Comparison of ENCODE assay signal across 8 mouse cellular contexts in the genomic region with DNA sequence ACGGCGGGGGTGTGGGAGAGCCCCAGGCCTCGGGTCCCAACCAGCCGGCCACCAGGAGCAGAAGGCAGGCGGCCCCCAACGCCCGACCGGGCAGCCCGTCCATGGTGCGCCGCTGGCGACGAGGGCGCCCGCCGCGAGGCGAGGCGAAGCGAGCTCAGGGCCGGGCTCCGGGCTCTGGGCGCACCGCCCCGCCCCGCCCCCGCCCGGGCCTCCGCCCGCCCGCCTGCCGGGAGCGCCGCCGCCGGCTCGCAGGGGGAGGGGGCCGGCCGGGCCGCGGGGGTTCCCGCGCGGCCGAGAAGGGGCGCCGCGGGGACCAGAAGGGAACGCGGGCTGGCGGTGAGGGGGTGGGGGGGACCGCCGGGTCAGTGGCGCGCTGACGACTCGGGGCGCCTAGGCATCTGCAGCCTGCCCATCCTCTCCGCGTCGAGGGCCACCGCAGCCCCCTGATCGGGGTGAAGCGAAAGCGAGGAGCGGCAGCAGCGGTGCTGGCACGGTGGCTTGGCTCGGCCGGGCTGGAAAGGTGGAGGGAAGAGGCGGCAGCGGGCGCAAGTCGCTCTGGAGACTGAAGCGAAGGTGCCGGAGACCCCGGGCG. TPM values are rescaled to one million over a fixed set of nuclear protein-coding genes. Genes with fewer than 3 reads are reported as not detected.
DNase-seq lines count a peak whose midpoint lies in the region; ATAC-seq and TF ChIP-seq lines count a peak whose summit lies in the region.

No protein-coding gene starts in this region.

- no peaks in the 10 kb centered on the region for H3K79me3 ChIP-seq in C2C12 (ENCODE audit: low read depth)

- peak overlapping the region; percentile 60 for H3K9ac ChIP-seq in embryonic facial prominence, embryonic 12.5 days
- peak overlapping the region; percentile 76 for H3K9ac ChIP-seq in liver, adult 2 months (ENCODE audit: low read depth, low read length)
- peak overlapping the region; percentile 78 for H3K9ac ChIP-seq in neural tube, embryonic 12.5 days

- peaks cover 3% of the 10 kb centered on the region for H3K27me3 ChIP-seq in C2C12 (ENCODE audit: control insufficient read depth, insufficient read depth, insufficient read length)
- peaks cover 97% of the 10 kb centered on the region for H3K27me3 ChIP-seq in embryonic facial prominence, embryonic 12.5 days
- H3K27me3 ChIP-seq in liver, adult 2 months (ENCODE audit: control insufficient read depth, insufficient read depth, low read length): peaks cover 23% of the 10 kb centered on the region
- peaks cover 80% of the 10 kb centered on the region for H3K27me3 ChIP-seq in neural tube, embryonic 12.5 days (replicated peaks)

- no peak overlapping the region for H3K27ac ChIP-seq in embryonic facial prominence, embryonic 12.5 days
- no peak overlapping the region for H3K27ac ChIP-seq in liver, adult 2 months (replicated peaks; ENCODE audit: insufficient read depth, low read depth, low read length)
- no peak overlapping the region for H3K27ac ChIP-seq in neural tube, embryonic 12.5 days

- peak overlapping the region; percentile 59 for H3ac ChIP-seq in C2C12 (ENCODE audit: control insufficient read depth, insufficient read length, low read depth)

- TF ChIP-seq CTCF in C2C12 (IDR thresholded peaks at IDR 0.05; ENCODE audit: control insufficient read depth, insufficient read depth, insufficient read length): no peak
- TF ChIP-seq CTCF in liver, adult 2 months (IDR thresholded peaks at IDR 0.05; ENCODE audit: low read depth, low read length): no peak

- H3K36me3 ChIP-seq in C2C12 (ENCODE audit: control insufficient read depth, insufficient read depth): no peaks in the 10 kb centered on the region
- no peaks in the 10 kb centered on the region for H3K36me3 ChIP-seq in embryonic facial prominence, embryonic 12.5 days
- no peaks in the 10 kb centered on the region for H3K36me3 ChIP-seq in liver, adult 2 months (ENCODE audit: control insufficient read depth, insufficient read depth, low read length)
- H3K36me3 ChIP-seq in neural tube, embryonic 12.5 days: peaks cover 4% of the 10 kb centered on the region; the same call in 1 of the 2 replicates

- H3K4me1 ChIP-seq in embryonic facial prominence, embryonic 12.5 days: peaks cover 42% of the 10 kb centered on the region
- H3K4me1 ChIP-seq in liver, adult 2 months (ENCODE audit: control insufficient read depth, insufficient read depth, low read length): no peaks in the 10 kb centered on the region
- peaks cover 25% of the 10 kb centered on the region for H3K4me1 ChIP-seq in neural tube, embryonic 12.5 days

- WGBS in embryonic facial prominence, embryonic 12.5 days: 1% methylated on average over 65 of the region's 78 CpGs
- 4% methylated on average over 51 of the region's 78 CpGs for WGBS in liver, adult 2 months
- under 1% methylated on average over 57 of the region's 78 CpGs for WGBS in neural tube, embryonic 12.5 days

- no peaks in the 10 kb centered on the region for H3K79me2 ChIP-seq in C2C12 (ENCODE audit: control insufficient read depth, insufficient read depth)
- no peaks in the 10 kb centered on the region for H3K79me2 ChIP-seq in liver, adult 2 months (ENCODE audit: control insufficient read depth, insufficient read depth, low read length)

- DNase-seq in cerebellum, postnatal 14 days: peak; percentile 31 to 44
- DNase-seq in heart, postnatal 4 days: peak; percentile 31
- no peak for DNase-seq in liver, adult 2 months (ENCODE audit: extremely low read depth, low read depth, low spot score)

- ATAC-seq in cerebellum, adult (ENCODE audit: insufficient number of reproducible peaks, low FRiP score, low TSS enrichment): no peak
- ATAC-seq in embryonic facial prominence, embryonic 12.5 days (ENCODE audit: insufficient number of reproducible peaks, insufficient read depth, low FRiP score, low TSS enrichment): peak; percentile 61; the same call in 1 of the 2 replicates
- peak; percentile 27 for ATAC-seq in neural tube, embryonic 12.5 days (ENCODE audit: low FRiP score, low read depth)
- ATAC-seq in inflammation-experienced regulatory T-cells, adult 6 months: no peak

- H3K9me3 ChIP-seq in embryonic facial prominence, embryonic 12.5 days: no peaks in the 10 kb centered on the region
- no peaks in the 10 kb centered on the region for H3K9me3 ChIP-seq in neural tube, embryonic 12.5 days

- no peak for TF ChIP-seq POLR2A in liver, adult 2 months (IDR thresholded peaks at IDR 0.05; ENCODE audit: extremely low read depth, insufficient read depth, low read length)

- peak overlapping the region; percentile 29 for H3K4me3 ChIP-seq in C2C12 (ENCODE audit: insufficient read depth, poor library complexity, severe bottlenecking)
- peak overlapping the region; percentile 59 for H3K4me3 ChIP-seq in embryonic facial prominence, embryonic 12.5 days
- peak overlapping the region; percentile 81 for H3K4me3 ChIP-seq in liver, adult 2 months (ENCODE audit: insufficient read depth, low read depth, low read length)
- H3K4me3 ChIP-seq in neural tube, embryonic 12.5 days: peak overlapping the region; percentile 63

- H3K4me2 ChIP-seq in embryonic facial prominence, embryonic 12.5 days (replicated peaks): peak overlapping the region; percentile 100
- H3K4me2 ChIP-seq in neural tube, embryonic 12.5 days (replicated peaks): peak overlapping the region; percentile 98

TF ChIP-seq in C2C12, 6 proteins besides CTCF, POLR2A, EP300 and RAD21:
- TF ChIP-seq CEBPB (IDR thresholded peaks at IDR 0.05; ENCODE audit: low read depth) (no peak), MAX (IDR thresholded peaks at IDR 0.05) (no peak), MYOG (IDR thresholded peaks at IDR 0.05; ENCODE audit: control insufficient read depth, extremely low read depth, insufficient read length) (no peak), FOSL1 (IDR thresholded peaks at IDR 0.05; ENCODE audit: insufficient read depth, low read length, poor library complexity, severe bottlenecking) (no peak), MYOD1 (IDR thresholded peaks at IDR 0.05; ENCODE audit: control insufficient read depth, insufficient read length, low read depth) (no peak), USF1 (IDR thresholded peaks at IDR 0.05; ENCODE audit: low read depth) (no peak)

RNA-seq across cellular contexts. Expression of a gene that starts 1.0 kb away (rescaled TPM):
- polyA plus RNA-seq in C2C12 (2012; fragmentation: generic; extraction: Trizol): 19.2 TPM
- 0.37 and 0.43 TPM in 2 replicates for polyA plus RNA-seq in embryonic facial prominence, embryonic 12.5 days (2016; fragmentation: Nextera tagmentation; extraction: Ambion mirVana)
- total RNA-seq in heart, postnatal 4 days (2021): 1 to 10 TPM; 1.4 to 1.8 TPM
- total RNA-seq in liver, adult 2 months (2014; rRNA removed): 0.37 and 1.0 TPM in 2 replicates
- polyA plus RNA-seq in liver, adult 2 months (2012; rRNA removed): 0.36 and 0.42 TPM in 2 replicates
- polyA plus RNA-seq in neural tube, embryonic 12.5 days (2016; fragmentation: Nextera tagmentation; extraction: Ambion mirVana): 2.1 and 3.0 TPM in 2 replicates
- polyA plus RNA-seq in inflammation-experienced regulatory T-cells, adult 6 months (2017; shearing (Covaris generic)): not detected

Comparison
In these comparisons a context has a peak if more than half of its experiments do, and no peak if none do; other contexts are left out.
1. ATAC-seq: peak in embryonic facial prominence, embryonic 12.5 days (single experiment) and neural tube, embryonic 12.5 days (single experiment); none in cerebellum, adult (single experiment) and inflammation-experienced regulatory T-cells, adult 6 months (single experiment).
2. H3K4me3 ChIP-seq: peak in every context shown above with its lines; median percentile 81 in liver, adult 2 months; 63 in neural tube, embryonic 12.5 days; 59 in embryonic facial prominence, embryonic 12.5 days; 29 in C2C12.
3. Peak in every context shown above with its lines, with median percentiles within 50 percentile points of each other: H3K9ac ChIP-seq.